Mouse (Mus musculus) liver, embryonic 12.5 days (tissue): ENCODE measurements at regions not wholly inside any gene's neighbourhood (a gene's known extent, or its start where the extent isn't known, plus 50 kb on each side); places are given as distances from the start of the nearest gene placed in this dataset.

Experiments
- ATAC-seq: fragments of 200-750 bp; cut with Nextera tagmentation; 2 replicates; pipeline ENCODE4 v1.8.0; 2017; ENCODE audit warnings: moderate number of reproducible peaks, mild to moderate bottlenecking, moderate library complexity
- H3K27ac ChIP-seq: fragments of 300-500 bp; sonication (generic); 2 replicates; pipeline ENCODE4 v1.5.1; 2016; ENCODE audit warnings: mild to moderate bottlenecking
- H3K27me3 ChIP-seq: fragments of 300-500 bp; sonication (generic); replicated peaks from 2 replicates; pipeline ENCODE4 v1.6.1; 2016; ENCODE audit warnings: mild to moderate bottlenecking, moderate library complexity
- H3K36me3 ChIP-seq: fragments of 300-500 bp; sonication (generic); 2 replicates; pipeline ENCODE4 v1.6.1; 2016; ENCODE audit warnings: mild to moderate bottlenecking, moderate library complexity
- H3K4me1 ChIP-seq: fragments of 300-500 bp; sonication (generic); 2 replicates; pipeline ENCODE4 v1.6.1; 2016
- H3K4me2 ChIP-seq: fragments of 300-500 bp; sonication (generic); 2 replicates; pipeline ENCODE4 v1.6.1; 2016; ENCODE audit warnings: mild to moderate bottlenecking, moderate library complexity
- H3K4me3 ChIP-seq: fragments of 300-500 bp; sonication (generic); 2 replicates; pipeline ENCODE4 v1.5.1; 2016; ENCODE audit warnings: mild to moderate bottlenecking, moderate library complexity
- H3K9ac ChIP-seq: fragments of 300-500 bp; sonication (generic); 2 replicates; pipeline ENCODE4 v1.6.1; 2016; ENCODE audit warnings: mild to moderate bottlenecking, moderate library complexity
- H3K9me3 ChIP-seq: fragments of 300-500 bp; sonication (generic); replicated peaks from 2 replicates; pipeline ENCODE4 v1.6.1; 2016; ENCODE audit warnings: mild to moderate bottlenecking, moderate library complexity
- WGBS: fragments of 180-500 bp; shearing (Covaris S2); methylation state at CpG from one replicate; pipeline ENCODE4 v1.1.7; 2016; ENCODE audit not compliant: insufficient replicate concordance; 5-methylcytosine and 5-hydroxymethylcytosine counted together

DNA sequence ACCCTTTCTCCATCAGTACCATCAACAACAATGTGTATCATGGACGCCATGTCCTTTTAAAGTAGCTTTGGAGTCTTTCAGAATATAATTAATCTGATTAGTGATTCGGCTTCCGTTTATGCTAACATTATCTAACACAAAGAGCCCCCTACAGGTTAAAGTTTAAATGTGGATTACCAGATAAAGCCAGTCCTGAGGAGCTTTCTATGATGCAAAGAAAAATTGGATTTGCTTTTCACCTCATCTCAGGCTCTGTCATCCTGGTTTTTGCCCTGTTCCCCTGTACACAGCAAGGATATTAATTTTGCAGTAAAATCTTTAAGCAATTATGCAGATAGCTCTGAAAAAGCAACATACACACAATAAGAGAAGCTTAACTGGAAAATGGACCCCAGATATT is 412.7 kb upstream of the Tbc1d2b start:
- WGBS, result 38% methylated on average over 3 of the region's 3 CpGs
- no peak overlapping the region for H3K4me3 ChIP-seq
- ATAC-seq, result no peak

DNA sequence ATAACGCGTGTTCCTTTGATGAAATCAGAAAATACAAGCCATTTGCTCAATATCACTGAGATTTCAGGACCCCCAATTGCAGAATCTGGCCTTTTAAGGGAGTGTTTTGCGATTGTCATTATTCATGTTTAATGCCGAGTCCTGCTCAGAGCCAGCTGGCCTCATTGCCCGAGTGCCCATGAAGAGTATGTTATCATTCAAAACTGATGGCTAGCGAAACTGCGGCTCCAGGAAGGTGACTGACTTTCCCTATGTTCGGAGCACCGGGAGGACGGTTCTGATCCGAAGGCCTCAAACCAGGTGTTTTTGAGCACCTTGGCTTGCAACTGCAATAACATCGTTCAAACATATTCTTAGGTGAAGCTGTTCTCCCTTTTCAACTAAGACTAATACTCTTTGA is 419.5 kb upstream of the Tbc1d2b start:
- WGBS, result 79% methylated on average over 12 of the region's 12 CpGs
- no peak overlapping the region for H3K4me3 ChIP-seq
- no peaks in the 10 kb centered on the region for H3K4me1 ChIP-seq
- no peak overlapping the region for H3K4me2 ChIP-seq
- no peak for ATAC-seq
- H3K9ac ChIP-seq, result no peak overlapping the region
- H3K27me3 ChIP-seq, result no peaks in the 10 kb centered on the region
- H3K27ac ChIP-seq, result no peak overlapping the region
- no peaks in the 10 kb centered on the region for H3K9me3 ChIP-seq
- H3K36me3 ChIP-seq, result no peaks in the 10 kb centered on the region

More for the DNA sequence above, 412.7 kb upstream of the Tbc1d2b start:
- no peak overlapping the region for H3K27ac ChIP-seq
- H3K4me2 ChIP-seq, result no peak overlapping the region
- no peaks in the 10 kb centered on the region for H3K27me3 ChIP-seq
- no peak overlapping the region for H3K9ac ChIP-seq
- H3K4me1 ChIP-seq, result no peaks in the 10 kb centered on the region
- H3K36me3 ChIP-seq, result no peaks in the 10 kb centered on the region
- no peaks in the 10 kb centered on the region for H3K9me3 ChIP-seq

DNA sequence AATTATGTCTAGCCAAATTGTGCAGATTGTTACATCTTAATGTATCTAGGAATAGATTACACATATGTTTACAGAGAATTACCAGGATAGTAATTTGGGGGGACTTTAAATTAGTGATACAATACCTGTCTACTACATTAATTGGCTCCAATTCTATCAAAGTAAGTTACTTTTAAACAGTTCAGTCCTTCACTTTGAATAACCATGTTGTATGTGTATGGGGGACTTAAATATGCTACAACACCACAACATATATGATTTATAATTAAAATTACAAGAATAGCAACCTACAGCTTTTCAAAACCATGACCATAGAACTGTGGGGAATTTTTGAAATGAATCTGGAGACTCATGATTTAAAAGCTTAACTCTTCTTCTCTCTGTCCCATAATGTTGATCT is 420.5 kb upstream of the Tbc1d2b start:
- Histone ChIP-seq H3K9me3 (no peaks in the 10 kb centered on the region), H3K36me3 (no peaks in the 10 kb centered on the region), H3K4me3 (no peak overlapping the region), H3K27me3 (no peaks in the 10 kb centered on the region), H3K4me2 (no peak overlapping the region), H3K27ac (no peak overlapping the region), H3K4me1 (no peaks in the 10 kb centered on the region), H3K9ac (no peak overlapping the region)
- no peak for ATAC-seq

DNA sequence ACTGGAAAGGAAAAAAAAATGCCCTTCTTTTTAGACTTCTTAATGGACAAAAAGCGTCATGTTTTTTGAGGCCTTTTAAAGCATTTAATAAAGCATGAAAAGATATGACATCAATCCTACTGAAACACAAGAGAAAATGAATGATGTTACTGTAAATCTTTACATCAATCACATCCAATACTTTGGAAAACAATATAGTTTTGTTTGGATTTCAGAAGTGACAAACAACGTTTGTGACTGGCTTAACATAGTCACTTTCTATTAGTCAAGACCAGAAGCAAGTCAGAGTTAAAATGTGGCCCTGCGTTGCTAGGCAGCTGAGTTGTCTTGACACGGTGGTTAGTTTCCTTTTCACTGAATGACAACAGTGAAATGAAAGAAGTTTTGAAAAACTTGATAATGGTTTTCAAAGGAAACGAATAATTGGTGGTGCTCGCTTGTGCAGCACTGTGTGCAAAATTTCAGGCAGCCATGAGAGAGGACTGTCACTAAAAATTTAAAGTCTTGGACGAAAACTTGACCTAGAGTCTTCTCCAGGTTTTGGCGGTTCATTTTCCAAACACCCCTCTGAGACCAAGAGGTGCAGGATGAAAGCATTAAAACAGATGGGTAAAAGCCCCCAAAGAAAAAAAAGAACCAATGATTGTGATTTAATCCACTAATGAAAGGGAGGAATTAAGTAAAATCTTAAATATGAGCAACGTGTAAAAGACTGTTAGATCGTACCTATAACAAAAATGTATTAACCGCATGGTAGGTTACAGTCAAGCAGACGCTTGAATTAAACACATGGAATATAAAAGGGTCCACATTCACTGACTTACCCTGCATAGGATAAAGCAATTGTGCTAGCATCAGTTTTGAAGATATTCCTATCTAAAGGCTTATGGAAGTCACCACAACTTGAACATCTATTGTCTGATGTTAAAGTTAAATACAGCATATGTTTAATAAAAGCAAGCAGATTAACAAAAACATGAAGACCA is 421.4 kb upstream of the Tbc1d2b start:
- no peak overlapping the region for H3K4me2 ChIP-seq
- no peaks in the 10 kb centered on the region for H3K27me3 ChIP-seq
- H3K36me3 ChIP-seq, result no peaks in the 10 kb centered on the region
- no peaks in the 10 kb centered on the region for H3K9me3 ChIP-seq
- H3K27ac ChIP-seq, result no peak overlapping the region
- H3K9ac ChIP-seq, result no peak overlapping the region
- no peaks in the 10 kb centered on the region for H3K4me1 ChIP-seq
- 66% methylated on average over 12 of the region's 12 CpGs for WGBS
- no peak overlapping the region for H3K4me3 ChIP-seq
- ATAC-seq, result no peak

DNA sequence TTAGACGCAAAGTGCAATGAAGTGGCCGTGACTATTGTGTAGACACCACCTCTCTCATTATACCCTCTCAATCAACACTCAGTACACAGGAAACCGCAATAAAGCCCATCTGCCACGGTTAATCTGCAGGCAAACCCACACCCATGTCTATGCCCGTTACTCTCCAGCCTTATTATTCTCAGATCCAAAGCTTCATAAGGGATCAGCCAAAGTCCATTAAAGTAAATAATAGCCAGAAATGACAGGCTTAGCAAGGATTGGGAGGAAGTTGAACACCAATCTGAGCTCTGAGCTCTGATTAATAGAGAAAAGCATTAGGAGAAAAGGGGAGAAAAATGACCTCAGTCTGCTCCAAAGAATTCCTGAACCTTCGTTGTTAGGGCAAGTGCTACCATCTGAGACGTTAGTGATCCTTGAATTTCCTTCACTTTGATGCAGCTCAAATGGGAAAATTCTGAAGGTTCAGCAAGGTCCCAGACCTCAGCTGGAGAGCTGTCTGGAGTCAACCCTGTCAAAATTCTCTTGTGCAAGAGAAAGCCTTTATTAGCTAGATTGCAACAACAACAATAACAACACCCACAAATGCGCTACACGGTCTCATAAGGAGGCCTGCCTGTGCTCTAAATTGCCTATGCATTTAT is 422.5 kb upstream of the Tbc1d2b start:
- no peak overlapping the region for H3K9ac ChIP-seq
- ATAC-seq, result no peak
- 57% methylated on average over 9 of the region's 9 CpGs for WGBS

DNA sequence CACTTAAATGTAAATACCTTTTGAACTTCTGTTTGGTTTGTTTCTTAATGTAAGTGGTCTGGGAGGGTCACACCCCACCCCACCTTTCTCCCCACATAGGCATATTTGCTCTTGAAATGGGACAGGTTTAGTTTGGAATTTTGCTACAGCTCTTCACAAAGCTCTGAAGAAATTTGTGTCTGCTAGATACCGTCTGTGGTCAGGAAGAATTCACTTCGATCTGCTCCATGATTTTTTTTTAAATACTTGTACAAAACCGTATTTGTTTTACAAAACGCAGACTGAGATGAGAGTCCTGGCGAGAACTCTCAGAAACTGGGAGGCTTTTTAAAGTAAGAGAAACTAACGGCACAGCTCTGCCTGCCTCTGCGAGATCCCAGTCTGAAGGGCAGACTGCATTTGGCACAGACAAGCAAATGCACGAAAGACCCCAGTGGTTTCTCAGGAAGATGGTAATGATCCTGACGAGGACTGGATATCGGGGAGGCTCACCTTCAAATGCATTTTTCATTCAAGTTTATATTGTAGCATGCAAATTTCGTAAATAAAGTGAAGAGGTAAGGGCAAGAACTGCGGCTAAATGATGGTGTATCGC is 423.5 kb upstream of the Tbc1d2b start:
- Histone ChIP-seq H3K4me3 (no peak overlapping the region), H3K9ac (no peak overlapping the region), H3K4me1 (no peaks in the 10 kb centered on the region), H3K4me2 (no peak overlapping the region), H3K36me3 (no peaks in the 10 kb centered on the region), H3K27me3 (no peaks in the 10 kb centered on the region), H3K9me3 (no peaks in the 10 kb centered on the region), H3K27ac (no peak overlapping the region)
- ATAC-seq, result no peak
- 58% methylated on average over 13 of the region's 13 CpGs for WGBS

More for the DNA sequence above, 422.5 kb upstream of the Tbc1d2b start:
- Histone ChIP-seq H3K27me3 (no peaks in the 10 kb centered on the region), H3K4me2 (no peak overlapping the region), H3K27ac (no peak overlapping the region), H3K4me1 (no peaks in the 10 kb centered on the region), H3K9me3 (no peaks in the 10 kb centered on the region), H3K36me3 (no peaks in the 10 kb centered on the region), H3K4me3 (no peak overlapping the region)

DNA sequence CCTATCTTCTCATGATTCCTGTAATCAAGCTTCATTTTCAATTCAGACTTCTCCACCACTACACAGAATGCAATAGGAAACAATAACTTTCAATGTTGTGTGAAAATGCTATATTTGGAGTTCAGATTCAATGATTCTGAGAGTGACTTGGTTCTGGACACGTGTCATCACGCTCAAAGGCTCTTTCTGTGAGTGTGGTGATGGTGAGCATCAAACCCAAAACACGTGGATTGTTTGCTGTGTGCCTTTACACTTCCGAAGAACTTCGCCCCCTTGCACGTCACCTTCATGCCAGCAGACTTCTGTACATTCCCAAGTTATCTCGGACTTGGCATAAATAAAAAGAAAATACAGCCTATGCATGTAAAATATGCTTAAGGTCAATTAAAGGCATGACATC is 425.1 kb upstream of the Tbc1d2b start:
- Histone ChIP-seq H3K9ac (no peak overlapping the region), H3K4me3 (no peak overlapping the region), H3K36me3 (no peaks in the 10 kb centered on the region), H3K27ac (no peak overlapping the region), H3K9me3 (no peaks in the 10 kb centered on the region), H3K4me1 (no peaks in the 10 kb centered on the region), H3K27me3 (no peaks in the 10 kb centered on the region), H3K4me2 (no peak overlapping the region)
- no peak for ATAC-seq
- WGBS, result 54% methylated on average over 7 of the region's 7 CpGs

DNA sequence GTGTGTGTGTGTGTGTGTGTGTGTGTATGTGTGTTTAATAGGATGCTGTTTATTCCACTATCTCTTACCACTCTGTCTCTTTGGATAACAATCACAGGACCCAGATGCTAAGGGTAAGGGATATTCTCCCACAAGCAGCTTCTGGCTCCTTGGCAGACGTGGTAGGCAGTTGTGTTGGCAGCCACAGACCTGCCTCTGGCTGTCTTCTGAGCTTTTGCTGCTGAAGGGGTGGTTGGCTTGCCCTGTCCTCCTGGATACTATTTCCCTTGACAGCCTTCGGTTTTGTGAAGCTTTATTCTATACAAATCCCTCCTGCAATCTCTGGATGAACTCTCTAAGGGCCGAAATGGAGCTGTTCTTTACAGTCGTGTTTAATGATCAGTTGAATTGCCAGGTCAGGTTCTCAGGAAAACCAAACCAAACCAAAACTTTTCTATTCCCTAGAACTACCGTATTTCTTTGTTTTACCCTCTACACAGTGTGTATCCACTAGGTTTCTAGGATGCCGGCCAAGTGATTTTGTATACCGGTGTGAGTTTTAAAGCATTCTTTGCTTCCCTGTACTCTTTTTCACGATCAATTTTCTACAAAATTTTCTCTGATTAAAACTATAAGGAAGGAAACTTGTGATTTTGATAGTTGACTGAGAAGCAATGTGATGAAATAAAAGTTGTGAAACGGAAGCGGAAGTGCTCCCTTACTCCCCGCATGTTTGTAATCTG is 426.8 kb upstream of the Tbc1d2b start:
- ATAC-seq, result no peak
- Histone ChIP-seq H3K27ac (no peak overlapping the region), H3K4me3 (no peak overlapping the region), H3K4me2 (no peak overlapping the region), H3K36me3 (no peaks in the 10 kb centered on the region), H3K9me3 (no peaks in the 10 kb centered on the region), H3K9ac (no peak overlapping the region), H3K4me1 (no peaks in the 10 kb centered on the region), H3K27me3 (no peaks in the 10 kb centered on the region)
- 54% methylated on average over 11 of the region's 11 CpGs for WGBS

DNA sequence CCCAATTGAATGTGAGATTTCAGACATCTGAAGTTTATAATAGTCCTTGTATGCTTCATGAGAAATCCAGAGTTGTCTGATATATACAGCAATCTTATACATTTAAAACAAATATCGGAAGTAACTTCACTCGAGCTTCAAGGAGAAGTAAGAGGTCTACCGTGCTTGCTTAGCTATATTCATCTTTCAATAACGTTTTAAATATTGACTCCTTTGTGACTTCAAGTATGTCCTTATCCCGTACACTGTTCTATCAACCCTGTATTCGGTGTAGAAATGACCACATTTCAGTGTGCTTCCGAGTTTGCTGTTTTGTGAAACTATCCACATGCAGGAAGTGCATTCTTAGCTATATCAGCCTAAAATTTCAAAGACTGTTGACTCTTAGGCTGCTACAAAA is 427.8 kb upstream of the Tbc1d2b start:
- 49% methylated on average over 7 of the region's 7 CpGs for WGBS
- no peaks in the 10 kb centered on the region for H3K36me3 ChIP-seq
- H3K4me3 ChIP-seq, result no peak overlapping the region
- no peak overlapping the region for H3K27ac ChIP-seq
- H3K9me3 ChIP-seq, result no peaks in the 10 kb centered on the region
- ATAC-seq, result no peak
- H3K9ac ChIP-seq, result no peak overlapping the region
- H3K27me3 ChIP-seq, result no peaks in the 10 kb centered on the region
- H3K4me1 ChIP-seq, result no peaks in the 10 kb centered on the region
- no peak overlapping the region for H3K4me2 ChIP-seq

DNA sequence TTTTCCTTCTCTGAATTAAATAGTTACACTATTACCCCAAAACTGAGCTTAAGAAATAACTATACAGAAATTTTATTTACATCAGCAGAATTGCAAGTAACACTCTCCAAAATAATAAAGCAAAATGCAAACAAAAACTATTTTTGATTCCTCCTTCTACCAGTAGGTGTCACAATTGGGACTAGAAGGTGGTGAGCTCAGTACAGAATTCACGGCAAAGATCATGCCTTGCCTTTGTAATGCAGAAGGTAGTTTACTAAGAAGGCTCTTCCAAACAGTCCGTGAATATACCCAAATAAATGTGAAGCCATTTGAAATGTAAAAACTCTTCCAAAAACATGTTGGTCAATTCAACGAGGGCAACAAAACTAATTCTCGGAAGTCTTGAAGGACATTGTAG is 428.5 kb upstream of the Tbc1d2b start:
- WGBS, result 40% methylated on average over 4 of the region's 4 CpGs
- no peak for ATAC-seq
- no peaks in the 10 kb centered on the region for H3K36me3 ChIP-seq
- no peaks in the 10 kb centered on the region for H3K9me3 ChIP-seq
- no peak overlapping the region for H3K4me2 ChIP-seq
- no peak overlapping the region for H3K27ac ChIP-seq
- H3K4me1 ChIP-seq, result no peaks in the 10 kb centered on the region
- no peak overlapping the region for H3K9ac ChIP-seq
- H3K4me3 ChIP-seq, result no peak overlapping the region
- no peaks in the 10 kb centered on the region for H3K27me3 ChIP-seq

DNA sequence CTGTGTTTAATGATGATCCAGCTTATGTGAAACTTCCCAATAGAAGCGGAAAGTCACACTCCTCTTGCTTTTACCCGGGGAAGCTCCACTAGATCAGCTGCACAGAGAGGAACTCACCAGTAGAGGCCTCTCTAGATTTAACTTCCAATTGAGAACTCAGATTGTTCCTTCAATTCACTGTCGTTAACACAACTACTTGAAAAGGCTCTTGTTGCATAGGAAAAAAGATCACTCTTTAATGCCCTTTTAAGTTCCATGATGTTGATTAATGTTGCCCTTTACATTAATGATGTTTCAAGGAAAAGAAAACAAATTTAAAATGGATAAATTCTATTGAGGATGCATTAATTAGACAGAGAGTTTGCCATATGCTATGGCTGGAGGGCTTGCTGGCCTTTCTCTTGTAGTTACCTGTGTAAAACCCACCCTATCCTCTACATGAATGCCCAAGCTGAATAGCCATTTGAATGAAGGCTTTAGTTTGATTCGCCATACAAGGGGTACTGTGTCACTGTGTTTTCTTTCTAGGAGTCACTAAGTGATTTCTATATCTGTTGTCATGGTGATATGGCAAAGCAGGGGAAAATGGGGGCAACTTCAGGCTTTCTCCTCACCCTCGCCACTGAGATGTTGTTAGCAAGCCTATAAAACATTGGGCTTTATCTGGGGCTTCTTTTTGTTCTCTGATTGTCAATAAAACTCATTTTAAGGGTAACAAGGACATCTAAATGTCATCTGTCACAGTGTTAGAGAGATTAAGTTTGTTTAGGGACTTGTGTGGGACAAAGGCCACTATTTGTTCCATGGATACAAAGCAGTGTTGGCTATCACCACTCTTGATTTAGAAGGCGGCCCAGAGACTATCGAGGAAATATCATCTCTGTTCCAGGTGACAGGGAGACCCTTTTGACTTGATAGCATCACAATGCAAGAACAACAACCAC is 429.9 kb upstream of the Tbc1d2b start:
- H3K36me3 ChIP-seq, result no peaks in the 10 kb centered on the region
- H3K4me2 ChIP-seq, result no peak overlapping the region
- H3K4me1 ChIP-seq, result no peaks in the 10 kb centered on the region
- no peak overlapping the region for H3K4me3 ChIP-seq
- H3K27ac ChIP-seq, result no peak overlapping the region
- WGBS, result 34% methylated on average over 7 of the region's 7 CpGs
- no peak for ATAC-seq
- H3K9ac ChIP-seq, result no peak overlapping the region
- H3K9me3 ChIP-seq, result no peaks in the 10 kb centered on the region
- H3K27me3 ChIP-seq, result no peaks in the 10 kb centered on the region
